Mouse (Mus musculus) heart, adult 2 months (tissue): ENCODE measurements at regions not wholly inside any gene's neighbourhood (a gene's known extent, or its start where the extent isn't known, plus 50 kb on each side); places are given as distances from the start of the nearest gene placed in this dataset.

Experiments used
- DNase-seq, 2 experiments: peaks; one replicate each; pipeline ENCODE4 v3.0.0; 2021
- H3K27ac ChIP-seq: fragments of 200-600 bp; 2 replicates; pipeline ENCODE4 v1.8.1; 2022
- H3K27me3 ChIP-seq: fragments of 200-500 bp; 2 replicates; pipeline ENCODE4 v1.6.1; 2012; ENCODE audit warnings: mild to moderate bottlenecking, low read length, inconsistent platforms, mixed read lengths; ENCODE audit not compliant: control insufficient read depth, insufficient read depth
- H3K36me3 ChIP-seq: fragments of 200-500 bp; 2 replicates; pipeline ENCODE4 v1.6.1; 2012; ENCODE audit warnings: low read length, inconsistent platforms; ENCODE audit not compliant: control insufficient read depth, insufficient read depth
- H3K4me1 ChIP-seq: fragments of 200-500 bp; 2 replicates; pipeline ENCODE4 v1.6.1; 2011; ENCODE audit warnings: low read length; ENCODE audit not compliant: control insufficient read depth, insufficient read depth
- H3K4me3 ChIP-seq: fragments of 200-600 bp; 2 replicates; pipeline ENCODE4 v1.8.1; 2022
- H3K79me2 ChIP-seq: fragments of 200-500 bp; replicated peaks from 2 replicates; pipeline ENCODE4 v1.6.1; 2012; ENCODE audit warnings: mild to moderate bottlenecking, inconsistent platforms, low read length, moderate library complexity, mixed read lengths; ENCODE audit not compliant: control insufficient read depth, insufficient read depth
- H3K9ac ChIP-seq: fragments of 200-500 bp; 2 replicates; pipeline ENCODE4 v1.6.1; 2012; ENCODE audit warnings: low read depth, mild to moderate bottlenecking, control low read depth, inconsistent platforms, low read length, mixed read lengths
- CTCF ChIP-seq: fragments of 200-600 bp; IDR thresholded peaks from 2 replicates; pipeline ENCODE4 v1.8.1; 2022; ENCODE audit warnings: antibody characterized with exemption, mild to moderate bottlenecking, moderate library complexity
- EP300 ChIP-seq: fragments of 200-500 bp; IDR thresholded peaks from 2 replicates; pipeline ENCODE4 v1.6.1; 2011; ENCODE audit warnings: low read depth, low read length, control low read depth; ENCODE audit not compliant: insufficient read depth
- POLR2A ChIP-seq: fragments of 200-500 bp; IDR thresholded peaks from 2 replicates; pipeline ENCODE4 v1.6.1; 2011; ENCODE audit warnings: mild to moderate bottlenecking, low read depth, low read length, control low read depth; ENCODE audit not compliant: insufficient read depth
- WGBS: fragments of 180-500 bp; shearing (Covaris S2); methylation state at CpG from one replicate; pipeline ENCODE4 v1.1.7; 2018; 5-methylcytosine and 5-hydroxymethylcytosine counted together
- intact Hi-C: fragments of 180-260 bp; cut with DNase I; formaldehyde crosslinking; loops from one replicate; pipeline ENCODE4 v1.15.1; 2025

DNA sequence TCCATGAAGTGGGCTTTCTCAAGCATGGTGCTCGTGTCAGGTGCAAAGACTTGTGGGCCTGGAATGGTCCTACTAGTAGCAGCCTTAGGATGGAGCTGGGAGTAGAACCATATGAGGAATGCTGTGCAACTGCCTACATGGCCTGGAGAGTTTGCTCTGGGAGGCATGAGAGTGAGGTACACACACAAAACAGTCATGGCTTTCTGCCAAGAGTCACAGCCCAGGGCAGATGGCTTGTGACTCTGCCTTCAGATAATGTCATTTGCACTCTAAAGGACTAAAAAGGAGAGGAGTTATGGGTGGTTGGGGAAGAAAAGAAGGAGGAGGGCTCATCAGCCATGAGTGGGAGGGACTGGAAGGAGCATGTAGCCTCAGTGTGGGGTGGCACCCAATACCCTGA lies 263.1 kb downstream of the Cbln1 start:
- intact Hi-C loops: no loop called here
- TF ChIP-seq CTCF (no peak), EP300 (no peak), POLR2A (no peak)
- H3K4me3 ChIP-seq: no peak overlapping the region
- no peaks in the 10 kb centered on the region for H3K4me1 ChIP-seq
- no peak for DNase-seq
- no peaks in the 10 kb centered on the region; the same call in 1 of the 2 replicates for H3K27me3 ChIP-seq
- 71% methylated on average over 1 of the region's 1 CpGs for WGBS
- H3K36me3 ChIP-seq: no peaks in the 10 kb centered on the region
- H3K9ac ChIP-seq: no peak overlapping the region
- H3K27ac ChIP-seq: no peak overlapping the region
- H3K79me2 ChIP-seq: no peaks in the 10 kb centered on the region

DNA sequence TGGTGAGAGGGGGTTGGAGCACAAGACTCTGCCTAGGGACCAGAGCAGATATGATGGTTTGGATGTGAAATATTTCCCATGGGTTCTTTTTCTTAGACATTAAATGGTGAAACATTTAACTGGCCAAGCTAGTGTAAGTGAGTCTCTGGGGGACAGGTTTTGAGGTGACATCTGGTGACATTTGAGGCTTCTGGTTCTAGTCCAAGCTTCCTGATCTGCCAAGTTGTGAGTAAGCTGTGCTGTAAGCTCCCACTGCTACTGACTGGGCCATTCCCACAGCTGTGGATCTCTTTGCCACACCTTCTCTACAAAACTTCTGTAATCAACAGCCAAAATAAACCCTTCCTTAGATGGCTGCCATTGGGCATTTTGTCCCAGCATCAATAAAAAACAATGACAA lies 264.4 kb downstream of the Cbln1 start:
- TF ChIP-seq EP300 (no peak), POLR2A (no peak), CTCF (no peak)
- Histone ChIP-seq H3K27ac (no peak overlapping the region), H3K36me3 (no peaks in the 10 kb centered on the region), H3K9ac (no peak overlapping the region), H3K4me3 (no peak overlapping the region), H3K79me2 (no peaks in the 10 kb centered on the region), H3K4me1 (no peaks in the 10 kb centered on the region), H3K27me3 (no peaks in the 10 kb centered on the region)
- intact Hi-C loops: no loop called here
- DNase-seq: no peak

DNA sequence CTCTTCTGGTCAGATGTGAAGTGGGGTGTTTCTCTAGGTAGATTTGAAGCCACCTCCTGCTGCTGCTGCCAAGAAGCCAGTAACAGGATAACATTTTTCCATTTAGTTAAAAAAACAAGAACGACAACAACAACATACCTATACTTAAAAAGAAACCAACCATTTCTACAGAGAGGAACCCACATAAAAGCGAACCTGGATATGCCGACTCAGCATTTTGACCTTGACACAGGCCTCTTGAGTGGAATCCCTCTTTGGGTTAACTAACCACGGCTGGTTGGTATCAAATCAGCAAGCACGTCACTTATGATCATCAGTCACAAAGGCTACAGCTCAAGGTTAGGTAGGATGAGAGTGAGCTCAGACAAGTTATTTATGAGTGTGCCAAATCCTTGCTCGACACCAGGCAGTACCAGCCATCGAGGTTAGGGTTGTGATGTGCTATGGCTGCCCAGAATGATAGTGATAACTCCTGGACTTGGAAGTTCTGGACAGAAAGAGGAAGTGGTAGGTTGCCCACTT lies 269.7 kb downstream of the Cbln1 start:
- no peaks in the 10 kb centered on the region for H3K27me3 ChIP-seq
- intact Hi-C loops: no loop called here
- H3K27ac ChIP-seq: no peak overlapping the region
- H3K4me3 ChIP-seq: no peak overlapping the region
- no peaks in the 10 kb centered on the region for H3K79me2 ChIP-seq
- TF ChIP-seq CTCF (no peak), POLR2A (no peak), EP300 (no peak)
- 79% methylated on average over 7 of the region's 7 CpGs for WGBS
- H3K9ac ChIP-seq: no peak overlapping the region
- no peaks in the 10 kb centered on the region for H3K36me3 ChIP-seq
- H3K4me1 ChIP-seq: no peaks in the 10 kb centered on the region
- DNase-seq: no peak

DNA sequence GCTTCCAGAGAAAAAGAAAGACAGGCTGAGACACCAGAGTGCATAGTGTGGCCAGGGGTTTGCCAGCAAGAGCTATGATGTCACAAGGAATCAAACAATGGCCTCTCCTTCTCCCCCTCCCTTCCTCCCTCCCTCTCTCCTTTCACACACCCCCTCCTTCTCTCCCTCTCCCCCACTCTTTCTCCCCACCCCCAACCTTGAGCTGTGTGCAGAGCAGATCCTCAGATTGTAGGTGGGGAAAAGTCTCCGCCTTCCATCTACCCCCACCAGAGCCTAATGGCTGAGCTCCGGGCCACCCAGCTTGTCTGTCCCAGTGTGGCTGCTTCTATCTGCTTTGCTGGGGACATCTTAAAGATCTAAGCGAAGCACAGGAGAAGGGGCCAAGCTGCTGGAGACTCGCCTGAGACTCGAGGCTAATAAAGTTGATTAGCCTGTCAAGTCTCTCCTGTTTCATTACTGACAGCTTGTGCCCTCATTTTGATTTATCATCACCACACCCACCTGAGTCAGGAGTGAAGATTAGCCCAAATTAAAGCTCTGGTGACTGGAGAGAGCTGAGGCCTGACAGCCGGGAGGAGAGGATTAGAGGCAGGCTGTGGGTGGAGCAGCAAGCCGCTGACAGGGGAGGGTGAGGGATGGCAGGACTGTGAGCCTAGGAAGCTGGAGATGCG lies 272.8 kb downstream of the Cbln1 start:
- TF ChIP-seq POLR2A (no peak), CTCF (no peak), EP300 (no peak)

DNA sequence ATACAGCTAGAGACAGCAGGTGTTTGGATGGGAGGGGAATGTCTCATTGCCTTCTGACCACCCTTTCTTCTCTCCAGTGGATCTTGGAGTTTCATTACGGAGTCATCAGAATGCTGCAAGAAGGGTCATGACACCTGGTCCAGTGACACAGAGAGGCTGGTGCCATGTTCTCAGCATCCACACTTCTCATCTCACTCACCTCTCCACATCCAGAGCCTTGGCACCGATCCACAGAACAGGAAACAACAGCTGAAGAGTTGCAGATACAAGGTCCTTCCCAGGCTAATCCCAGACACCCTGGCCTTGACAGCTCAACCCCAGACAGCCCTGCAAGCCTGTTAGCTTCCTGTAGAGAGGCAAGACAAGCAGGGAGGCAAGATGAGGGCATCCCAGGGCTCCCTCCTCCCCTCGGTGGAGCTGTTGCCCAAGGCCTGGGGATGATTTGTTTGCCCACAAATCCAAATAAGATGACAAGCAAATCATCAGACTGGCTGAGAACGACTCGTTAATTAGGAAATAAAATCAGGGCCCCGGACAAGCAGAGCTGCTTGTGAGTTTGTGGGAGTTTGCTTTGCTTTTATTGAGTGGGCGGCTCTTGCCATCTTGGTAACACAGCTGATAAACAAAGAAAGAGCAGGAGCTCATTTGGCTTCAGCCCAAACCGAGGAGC lies 274.4 kb downstream of the Cbln1 start:
- no peak for TF ChIP-seq POLR2A
- no peak for TF ChIP-seq CTCF
- TF ChIP-seq EP300: no peak
- Histone ChIP-seq H3K27ac (no peak overlapping the region), H3K79me2 (no peaks in the 10 kb centered on the region), H3K36me3 (no peaks in the 10 kb centered on the region), H3K9ac (no peak overlapping the region), H3K4me3 (no peak overlapping the region), H3K4me1 (no peaks in the 10 kb centered on the region), H3K27me3 (no peaks in the 10 kb centered on the region)
- 45% methylated on average over 8 of the region's 8 CpGs for WGBS
- intact Hi-C loops: no loop called here
- no peak for DNase-seq

More for the DNA sequence above, 272.8 kb downstream of the Cbln1 start:
- Histone ChIP-seq H3K27ac (no peak overlapping the region), H3K4me3 (no peak overlapping the region), H3K79me2 (no peaks in the 10 kb centered on the region), H3K36me3 (no peaks in the 10 kb centered on the region), H3K9ac (no peak overlapping the region), H3K27me3 (no peaks in the 10 kb centered on the region), H3K4me1 (no peaks in the 10 kb centered on the region)
- intact Hi-C loops: no loop called here
- DNase-seq: no peak
- 17% methylated on average over 8 of the region's 8 CpGs for WGBS

DNA sequence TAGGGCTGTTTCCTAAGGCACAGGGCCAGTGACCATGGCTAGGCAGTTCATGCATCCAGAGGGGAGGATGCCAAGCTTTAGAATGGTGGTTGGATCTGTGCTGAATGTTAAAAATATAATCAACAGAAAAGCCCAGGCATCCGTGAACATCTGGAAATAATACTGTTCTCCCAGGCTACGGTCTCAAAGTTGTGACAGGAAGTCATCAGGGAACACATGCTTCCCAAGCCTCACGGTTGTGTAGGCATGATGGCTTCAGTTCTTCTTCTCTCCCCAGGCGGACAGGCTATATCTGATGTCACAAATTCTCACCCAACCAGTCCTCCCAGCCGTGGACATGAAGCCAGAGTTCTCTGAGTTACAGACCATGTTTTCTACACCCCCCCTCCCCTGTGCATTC lies 275.4 kb downstream of the Cbln1 start:
- Histone ChIP-seq H3K79me2 (no peaks in the 10 kb centered on the region), H3K27ac (no peak overlapping the region), H3K4me1 (no peaks in the 10 kb centered on the region), H3K27me3 (no peaks in the 10 kb centered on the region), H3K36me3 (no peaks in the 10 kb centered on the region), H3K4me3 (no peak overlapping the region), H3K9ac (no peak overlapping the region)
- 34% methylated on average over 5 of the region's 5 CpGs for WGBS
- intact Hi-C loops: no loop called here
- no peak for DNase-seq
- TF ChIP-seq CTCF (no peak), POLR2A (no peak), EP300 (no peak)
